Mouse (Mus musculus): ENCODE results near the gene Otof. TPM values are rescaled to one million over a fixed set of nuclear protein-coding genes. Genes with fewer than 3 reads are reported as not detected.

Otof gene
- polyA plus RNA-seq, 1 experiment from 2014 or later: 8.8 TPM

DNA sequence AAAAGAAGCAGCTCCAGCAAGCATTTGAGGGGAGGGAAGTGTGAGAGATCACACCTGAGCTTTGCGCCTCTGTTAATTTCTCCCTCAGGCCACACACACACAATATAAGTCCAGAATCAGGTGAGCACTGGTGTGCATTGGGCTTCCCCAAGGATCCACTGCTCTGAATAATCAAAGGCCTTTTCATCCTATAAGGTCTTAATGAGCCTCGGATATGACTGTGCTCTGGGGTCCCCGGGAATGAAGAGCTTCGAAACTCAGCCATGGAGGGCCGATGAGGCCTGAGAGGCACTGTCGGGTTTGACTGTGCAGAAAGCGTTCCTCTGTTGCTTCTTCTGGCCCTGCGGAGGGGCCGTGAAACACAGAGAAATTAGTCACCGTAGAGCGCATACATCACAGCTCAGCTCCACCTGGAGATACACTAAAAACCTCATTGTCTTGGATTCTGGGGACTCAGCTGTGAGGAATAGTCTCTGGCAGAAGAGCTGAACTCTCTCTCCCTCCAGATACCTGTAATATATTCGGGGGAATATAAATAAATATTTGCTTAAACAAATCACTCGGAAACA is 17.3 kb downstream of the Otof start:
- no peak overlapping the region for H3K27ac ChIP-seq (ENCODE audit: low read depth, low read length)
- no peaks in the 10 kb centered on the region for H3K36me3 ChIP-seq (ENCODE audit: control insufficient read depth, insufficient read depth, low read length)
- H3K9me3 ChIP-seq (ENCODE audit: control insufficient read depth, low read length): no peaks in the 10 kb centered on the region; the same call in 1 of the 2 replicates
- no peak overlapping the region for H3K9ac ChIP-seq (ENCODE audit: low read depth, low read length)
- no peak overlapping the region for H3K4me3 ChIP-seq (ENCODE audit: low read length)
- peak; percentile 76 for ATAC-seq
- H3K27me3 ChIP-seq (replicated peaks; ENCODE audit: control insufficient read depth, insufficient read depth, low read length): no peaks in the 10 kb centered on the region
- H3K4me1 ChIP-seq (ENCODE audit: control insufficient read depth, insufficient read depth, low read depth, low read length): no peaks in the 10 kb centered on the region
- WGBS: 65% methylated on average over 13 of the region's 13 CpGs
- no peak overlapping the region for H3K4me2 ChIP-seq (ENCODE audit: low read length)

DNA sequence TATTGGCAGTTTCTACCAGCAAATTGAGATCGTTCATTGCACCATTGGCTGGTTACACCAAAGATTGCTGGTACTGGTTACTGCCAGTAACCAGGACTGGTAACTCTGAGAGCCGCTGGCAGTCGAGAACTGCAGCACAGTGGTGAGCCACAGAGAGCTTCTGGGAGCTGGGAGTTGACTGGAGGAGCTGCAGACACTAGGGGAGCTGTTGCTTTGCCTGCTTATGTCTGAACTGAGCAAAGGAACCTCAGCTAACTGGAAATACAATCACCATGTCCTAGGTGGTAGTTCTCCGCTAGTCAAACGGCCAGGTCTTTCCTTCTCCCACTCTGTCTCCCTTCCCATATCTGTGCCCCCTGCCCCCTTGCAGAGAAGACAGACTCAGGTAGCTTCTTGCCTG is 19.5 kb downstream of the Otof start:
- Histone ChIP-seq H3K4me1 (ENCODE audit: control insufficient read depth, insufficient read depth, low read depth, low read length) (no peaks in the 10 kb centered on the region), H3K27me3 (replicated peaks; ENCODE audit: control insufficient read depth, insufficient read depth, low read length) (no peaks in the 10 kb centered on the region), H3K9ac (ENCODE audit: low read depth, low read length) (no peak overlapping the region), H3K4me3 (ENCODE audit: low read length) (no peak overlapping the region), H3K27ac (ENCODE audit: low read depth, low read length) (no peak overlapping the region), H3K4me2 (ENCODE audit: low read length) (no peak overlapping the region), H3K9me3 (ENCODE audit: control insufficient read depth, low read length) (no peaks in the 10 kb centered on the region), H3K36me3 (ENCODE audit: control insufficient read depth, insufficient read depth, low read length) (no peaks in the 10 kb centered on the region)
- ATAC-seq: no peak
- 73% methylated on average over 5 of the region's 5 CpGs for WGBS

DNA sequence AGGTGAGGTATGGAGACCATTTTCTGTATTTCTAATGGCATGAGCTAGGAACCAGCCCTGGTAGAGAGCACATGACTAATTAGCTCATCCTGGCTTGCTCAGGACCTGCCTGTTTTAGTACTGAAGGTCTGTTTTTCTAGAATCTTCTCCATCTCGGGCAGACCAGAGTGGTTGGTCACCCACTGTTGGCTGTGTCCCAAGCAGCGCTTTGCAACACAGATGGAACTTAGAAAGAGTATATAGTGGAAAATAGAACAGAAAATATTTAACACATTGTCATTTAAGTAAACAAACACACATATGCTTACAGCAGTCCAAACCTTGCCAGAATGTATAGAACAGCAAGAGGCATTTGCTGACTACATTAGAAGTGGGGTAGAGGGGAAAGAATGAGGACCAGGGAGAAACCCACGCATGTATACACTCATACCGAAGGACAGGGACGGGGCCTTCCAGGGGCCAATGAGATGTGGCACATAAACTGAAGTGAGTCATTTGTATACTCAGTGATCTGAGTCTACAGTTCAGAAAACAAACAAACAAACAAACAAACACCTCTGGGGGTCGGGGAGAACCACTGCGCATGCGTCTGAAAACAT is 21.3 kb downstream of the Otof start:
- H3K4me1 ChIP-seq (ENCODE audit: control insufficient read depth, insufficient read depth, low read depth, low read length): no peaks in the 10 kb centered on the region
- no peaks in the 10 kb centered on the region for H3K27me3 ChIP-seq (replicated peaks; ENCODE audit: control insufficient read depth, insufficient read depth, low read length)
- H3K27ac ChIP-seq (ENCODE audit: low read depth, low read length): no peak overlapping the region
- ATAC-seq: no peak
- H3K4me2 ChIP-seq (ENCODE audit: low read length): no peak overlapping the region
- no peak overlapping the region for H3K4me3 ChIP-seq (ENCODE audit: low read length)
- H3K36me3 ChIP-seq (ENCODE audit: control insufficient read depth, insufficient read depth, low read length): no peaks in the 10 kb centered on the region
- no peaks in the 10 kb centered on the region for H3K9me3 ChIP-seq (ENCODE audit: control insufficient read depth, low read length)
- WGBS: 86% methylated on average over 8 of the region's 8 CpGs
- H3K9ac ChIP-seq (ENCODE audit: low read depth, low read length): no peak overlapping the region

DNA sequence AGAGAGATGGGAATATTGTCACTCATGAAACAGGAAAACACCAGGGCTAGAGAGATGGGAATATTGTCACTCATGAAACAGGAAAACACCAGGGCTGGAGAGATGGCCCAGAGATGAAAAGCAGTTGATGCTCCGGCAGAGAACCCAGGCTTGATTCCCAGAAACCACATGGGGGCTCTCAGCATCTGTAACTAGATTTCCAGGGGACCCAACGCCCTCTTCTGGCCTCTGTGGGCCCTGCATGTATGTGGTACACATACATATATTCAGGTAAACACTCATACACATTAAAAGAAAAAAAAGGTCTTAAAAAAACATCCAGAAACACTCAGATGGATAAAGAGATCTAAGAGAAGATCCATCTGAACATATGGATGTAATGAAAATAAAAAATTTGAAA is 22.8 kb downstream of the Otof start:
- no peaks in the 10 kb centered on the region for H3K4me1 ChIP-seq (ENCODE audit: control insufficient read depth, insufficient read depth, low read depth, low read length)
- no peaks in the 10 kb centered on the region for H3K9me3 ChIP-seq (ENCODE audit: control insufficient read depth, low read length)
- no peak for ATAC-seq
- no peaks in the 10 kb centered on the region for H3K27me3 ChIP-seq (replicated peaks; ENCODE audit: control insufficient read depth, insufficient read depth, low read length)
- no peaks in the 10 kb centered on the region for H3K36me3 ChIP-seq (ENCODE audit: control insufficient read depth, insufficient read depth, low read length)
- WGBS: 44% methylated on average over 2 of the region's 2 CpGs
- H3K27ac ChIP-seq (ENCODE audit: low read depth, low read length): no peak overlapping the region
- no peak overlapping the region for H3K4me3 ChIP-seq (ENCODE audit: low read length)
- no peak overlapping the region for H3K9ac ChIP-seq (ENCODE audit: low read depth, low read length)
- no peak overlapping the region for H3K4me2 ChIP-seq (ENCODE audit: low read length)

DNA sequence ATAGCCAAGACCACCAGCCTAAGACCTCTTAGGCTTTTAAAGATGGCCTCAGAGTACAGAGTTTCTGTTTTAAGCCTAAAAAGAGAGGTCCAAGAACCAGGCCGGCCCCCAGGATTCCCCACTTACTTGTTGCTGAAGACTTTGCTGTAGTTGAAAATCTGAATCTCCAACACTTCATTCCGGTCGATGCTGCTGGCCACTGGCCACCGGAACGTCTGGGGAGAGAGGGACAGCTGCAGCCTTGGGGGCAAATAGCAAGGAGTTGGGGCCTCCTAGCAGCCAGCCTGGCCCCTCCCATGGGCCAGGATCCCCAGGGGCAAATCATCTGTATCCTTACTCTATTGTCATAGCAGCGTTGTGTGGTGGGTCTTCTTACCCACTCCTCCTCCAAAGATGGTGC is 34.3 kb downstream of the Otof start:
- peaks cover 8% of the 10 kb centered on the region for H3K4me1 ChIP-seq (ENCODE audit: control insufficient read depth, insufficient read depth, low read depth, low read length)
- ATAC-seq: no peak
- H3K36me3 ChIP-seq (ENCODE audit: control insufficient read depth, insufficient read depth, low read length): no peaks in the 10 kb centered on the region
- 88% methylated on average over 6 of the region's 6 CpGs for WGBS
- H3K27ac ChIP-seq (ENCODE audit: low read depth, low read length): no peak overlapping the region
- H3K27me3 ChIP-seq (replicated peaks; ENCODE audit: control insufficient read depth, insufficient read depth, low read length): no peaks in the 10 kb centered on the region
- H3K9me3 ChIP-seq (ENCODE audit: control insufficient read depth, low read length): no peaks in the 10 kb centered on the region
- no peak overlapping the region for H3K4me2 ChIP-seq (ENCODE audit: low read length)
- no peak overlapping the region for H3K4me3 ChIP-seq (ENCODE audit: low read length)
- H3K9ac ChIP-seq (ENCODE audit: low read depth, low read length): no peak overlapping the region

DNA sequence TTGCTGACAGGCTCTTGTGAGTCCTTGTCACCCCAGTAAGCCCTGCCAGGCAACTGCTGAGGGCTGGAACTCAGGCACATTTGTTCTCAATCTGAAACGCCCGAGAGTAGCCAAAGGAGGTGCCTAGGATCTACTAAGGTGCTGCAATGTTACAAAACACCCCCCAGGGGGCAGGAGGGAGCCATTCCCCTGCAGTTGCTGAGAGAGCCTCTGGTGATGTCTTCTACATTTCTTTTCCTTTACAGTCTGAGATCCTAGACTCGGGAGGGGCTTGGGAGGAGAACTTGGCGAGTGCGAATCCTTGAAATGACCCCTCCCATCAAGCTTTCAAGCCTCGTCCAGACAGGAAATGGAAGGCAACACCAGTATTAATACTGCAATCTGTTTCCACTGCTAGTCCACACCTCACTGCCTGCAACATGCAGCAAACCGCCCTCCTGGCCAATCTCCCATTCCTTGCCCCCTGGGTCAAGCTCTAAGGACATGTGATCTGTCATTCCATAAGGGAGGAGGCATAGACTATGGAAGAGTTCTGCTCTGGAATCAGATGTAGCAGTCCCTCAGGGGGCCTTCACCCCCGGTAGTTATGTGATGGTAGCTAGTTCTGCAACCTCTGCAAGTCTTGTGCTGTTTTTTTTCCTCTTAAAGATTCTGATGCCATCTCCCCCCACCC is 38.0 kb downstream of the Otof start:
- no peaks in the 10 kb centered on the region for H3K36me3 ChIP-seq (ENCODE audit: control insufficient read depth, insufficient read depth, low read length)
- H3K4me1 ChIP-seq (ENCODE audit: control insufficient read depth, insufficient read depth, low read depth, low read length): peaks cover 8% of the 10 kb centered on the region
- WGBS: 22% methylated on average over 8 of the region's 8 CpGs
- no peak overlapping the region for H3K9ac ChIP-seq (ENCODE audit: low read depth, low read length)
- H3K9me3 ChIP-seq (ENCODE audit: control insufficient read depth, low read length): no peaks in the 10 kb centered on the region
- no peak overlapping the region for H3K4me2 ChIP-seq (ENCODE audit: low read length)
- no peak overlapping the region for H3K27ac ChIP-seq (ENCODE audit: low read depth, low read length)
- peak; percentile 79 for ATAC-seq
- no peak overlapping the region for H3K4me3 ChIP-seq (ENCODE audit: low read length)
- no peaks in the 10 kb centered on the region for H3K27me3 ChIP-seq (replicated peaks; ENCODE audit: control insufficient read depth, insufficient read depth, low read length)

DNA sequence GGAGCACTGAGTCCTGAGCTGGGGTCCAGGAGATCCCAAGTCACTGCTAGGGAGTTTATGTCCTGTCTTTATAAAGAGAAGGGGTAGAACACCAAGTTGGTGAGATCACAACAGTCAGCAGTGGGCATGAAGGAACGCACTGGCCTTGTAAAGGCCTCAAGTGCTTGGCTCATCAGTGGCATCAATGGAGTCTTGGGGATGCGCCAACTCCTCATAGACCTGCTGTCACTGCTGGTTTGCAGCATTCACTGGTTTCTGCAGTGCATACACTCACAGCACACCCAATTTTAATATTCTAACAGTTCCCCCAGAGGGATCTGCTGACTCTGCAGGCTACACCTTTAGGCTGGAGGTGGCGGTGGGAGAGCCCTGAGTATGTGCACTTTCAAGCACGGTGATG is 38.6 kb downstream of the Otof start:
- H3K4me1 ChIP-seq (ENCODE audit: control insufficient read depth, insufficient read depth, low read depth, low read length): peaks cover 8% of the 10 kb centered on the region
- no peaks in the 10 kb centered on the region for H3K36me3 ChIP-seq (ENCODE audit: control insufficient read depth, insufficient read depth, low read length)
- H3K9ac ChIP-seq (ENCODE audit: low read depth, low read length): no peak overlapping the region
- no peak overlapping the region for H3K27ac ChIP-seq (ENCODE audit: low read depth, low read length)
- no peaks in the 10 kb centered on the region for H3K9me3 ChIP-seq (ENCODE audit: control insufficient read depth, low read length)
- no peak overlapping the region for H3K4me3 ChIP-seq (ENCODE audit: low read length)
- 73% methylated on average over 4 of the region's 4 CpGs for WGBS
- H3K27me3 ChIP-seq (replicated peaks; ENCODE audit: control insufficient read depth, insufficient read depth, low read length): no peaks in the 10 kb centered on the region
- H3K4me2 ChIP-seq (ENCODE audit: low read length): no peak overlapping the region
- ATAC-seq: peak; percentile 10; the same call in 1 of the 2 replicates

DNA sequence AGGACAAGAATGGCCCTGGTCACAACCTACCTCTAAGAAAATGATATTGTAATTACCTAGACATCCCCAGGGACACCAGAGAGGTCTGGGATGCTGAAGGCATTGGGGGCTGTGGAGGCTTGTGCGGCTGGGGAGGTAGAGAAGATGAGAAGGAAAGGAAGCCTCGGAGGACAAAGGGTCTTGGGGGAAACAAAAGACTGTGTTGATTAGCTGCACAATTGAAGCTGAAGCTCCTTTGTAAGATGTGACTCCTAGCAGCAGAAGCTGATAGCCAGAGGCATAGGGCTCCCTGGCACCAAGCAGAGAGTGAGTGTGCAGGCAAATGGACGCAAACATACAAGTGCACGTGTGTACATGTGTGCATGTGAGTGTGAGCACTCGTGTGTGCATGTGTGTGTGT is 45.1 kb downstream of the Otof start:
- Histone ChIP-seq H3K4me1 (ENCODE audit: control insufficient read depth, insufficient read depth, low read depth, low read length) (peaks cover 4% of the 10 kb centered on the region), H3K27ac (ENCODE audit: low read depth, low read length) (no peak overlapping the region), H3K9ac (ENCODE audit: low read depth, low read length) (no peak overlapping the region), H3K4me3 (ENCODE audit: low read length) (no peak overlapping the region), H3K36me3 (ENCODE audit: control insufficient read depth, insufficient read depth, low read length) (no peaks in the 10 kb centered on the region), H3K27me3 (replicated peaks; ENCODE audit: control insufficient read depth, insufficient read depth, low read length) (no peaks in the 10 kb centered on the region), H3K9me3 (ENCODE audit: control insufficient read depth, low read length) (no peaks in the 10 kb centered on the region), H3K4me2 (ENCODE audit: low read length) (no peak overlapping the region)
- 23% methylated on average over 5 of the region's 5 CpGs for WGBS
- 0 out of 2 replicates have a peak, but pooled peaks have one; percentile 17 for ATAC-seq

DNA sequence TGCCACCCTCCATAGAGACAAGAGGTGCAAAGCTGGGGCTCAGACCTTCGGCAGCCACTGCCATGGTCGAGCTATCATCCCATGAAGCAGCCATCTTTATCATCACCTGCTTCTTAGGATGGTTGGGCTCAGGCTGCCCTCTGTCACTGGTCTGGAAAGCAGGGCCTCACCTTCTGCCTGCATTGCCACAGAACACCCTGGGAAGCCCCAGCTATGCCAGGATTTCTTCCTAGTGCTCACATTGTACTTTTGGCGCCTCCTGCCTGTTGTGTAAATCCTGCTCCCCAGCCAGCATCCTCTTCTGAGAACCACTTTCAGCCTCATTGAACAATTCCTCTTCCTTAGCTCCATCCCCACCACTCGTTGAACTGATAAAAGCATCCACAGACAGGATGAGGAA is 45.9 kb downstream of the Otof start:
- no peaks in the 10 kb centered on the region for H3K9me3 ChIP-seq (ENCODE audit: control insufficient read depth, low read length)
- no peaks in the 10 kb centered on the region for H3K27me3 ChIP-seq (replicated peaks; ENCODE audit: control insufficient read depth, insufficient read depth, low read length)
- no peak overlapping the region for H3K9ac ChIP-seq (ENCODE audit: low read depth, low read length)
- no peaks in the 10 kb centered on the region for H3K36me3 ChIP-seq (ENCODE audit: control insufficient read depth, insufficient read depth, low read length)
- H3K4me3 ChIP-seq (ENCODE audit: low read length): no peak overlapping the region
- ATAC-seq: no peak; the same call in 1 of the 2 replicates
- peaks cover 4% of the 10 kb centered on the region for H3K4me1 ChIP-seq (ENCODE audit: control insufficient read depth, insufficient read depth, low read depth, low read length)
- H3K27ac ChIP-seq (ENCODE audit: low read depth, low read length): no peak overlapping the region
- 62% methylated on average over 4 of the region's 4 CpGs for WGBS
- H3K4me2 ChIP-seq (ENCODE audit: low read length): no peak overlapping the region

Measured in hindbrain, embryonic 16.5 days (tissue).